Mouse (Mus musculus) adrenal gland (tissue): ENCODE data around the gene Wnt8b.
"Not testable (repeated sequence)": the region's sequence is repeated elsewhere in the genome, so short reads cannot be mapped to it uniquely, and the experiment has no call there.

ENCODE experiments used
- intact Hi-C: fragments of 180-260 bp; cut with DNase I; formaldehyde crosslinking; loops from one replicate; pipeline ENCODE4 v1.15.1; 2025
- long read RNA-seq, 2 experiments: library from polyadenylated mRNA; unstranded; transcript quantifications; one replicate each; pipeline ENCODE4 v2.0.0; 2020; ENCODE audit warnings: borderline replicate concordance in 1 of 2; ENCODE audit not compliant: insufficient replicate concordance in 1 of 2

Wnt8b gene
- long read RNA-seq, experiment 1, result 0 reads
- long read RNA-seq, experiment 2, result 0 reads

- intact Hi-C loops, result no loop called here
Observed at GRCm38 (mm10) chr19:44493128-44493527, at the start of gene Wnt8b. TSS of gene Wnt8b (plus strand) at chr19:44493472.

GRCm38 (mm10) chr19:44445755-44446154, 47.5 kb upstream of the Wnt8b start:
- intact Hi-C loops, result no loop called here

- intact Hi-C loops, result no loop called here
Observed at GRCm38 (mm10) chr19:44447927-44448326, 45.3 kb upstream of the Wnt8b start.

- intact Hi-C loops, result no loop called here
Observed at GRCm38 (mm10) chr19:44454862-44455261, 38.4 kb upstream of the Wnt8b start.

- intact Hi-C loops, result no loop called here
Observed at GRCm38 (mm10) chr19:44455356-44455755, 37.9 kb upstream of the Wnt8b start.

- intact Hi-C loops, result no loop called here
Observed at GRCm38 (mm10) chr19:44457359-44458055, 35.8 kb upstream of the Wnt8b start.

- intact Hi-C loops, result no loop called here
Observed at GRCm38 (mm10) chr19:44458696-44459095, 34.6 kb upstream of the Wnt8b start.

GRCm38 (mm10) chr19:44460441-44460840, 32.8 kb upstream of the Wnt8b start:
- intact Hi-C loops, result no loop called here

- intact Hi-C loops, result no loop called here
Observed at GRCm38 (mm10) chr19:44461500-44461899, 31.8 kb upstream of the Wnt8b start.

- intact Hi-C loops, result no loop called here
Observed at GRCm38 (mm10) chr19:44462141-44462540, 31.1 kb upstream of the Wnt8b start.

GRCm38 (mm10) chr19:44465960-44466525, 27.2 kb upstream of the Wnt8b start:
- intact Hi-C loops, result not testable (repeated sequence)

GRCm38 (mm10) chr19:44474158-44474557, 19.1 kb upstream of the Wnt8b start:
- intact Hi-C loops, result loop anchor here (5.0 kb wide), 1 partner anchor 102 kb away; no protein-coding TSS in a partner anchor

- intact Hi-C loops, result loop anchor here (5.0 kb wide), 1 partner anchor 57 kb away; no protein-coding TSS in a partner anchor
Observed at GRCm38 (mm10) chr19:44475268-44475667, 18.0 kb upstream of the Wnt8b start.

GRCm38 (mm10) chr19:44476541-44476940, 16.7 kb upstream of the Wnt8b start:
- intact Hi-C loops, result loop anchor here (5.0 kb wide), 1 partner anchor 56 kb away; no protein-coding TSS in a partner anchor

GRCm38 (mm10) chr19:44487266-44487665, 6.0 kb upstream of the Wnt8b start:
- intact Hi-C loops, result no loop called here

GRCm38 (mm10) chr19:44496511-44496910, 3.2 kb downstream of the Wnt8b start:
- intact Hi-C loops, result no loop called here

GRCm38 (mm10) chr19:44496941-44497340, 3.7 kb downstream of the Wnt8b start:
- intact Hi-C loops, result no loop called here

- intact Hi-C loops, result no loop called here
Observed at GRCm38 (mm10) chr19:44498936-44499335, 5.7 kb downstream of the Wnt8b start.

GRCm38 (mm10) chr19:44500240-44500639, 7.0 kb downstream of the Wnt8b start:
- intact Hi-C loops, result loop anchor here (5.0 kb wide), 1 partner anchor 302 kb away; no protein-coding TSS in a partner anchor

- intact Hi-C loops, result loop anchor here (5.0 kb wide), 1 partner anchor 300 kb away; no protein-coding TSS in a partner anchor
Observed at GRCm38 (mm10) chr19:44501925-44502324, 8.7 kb downstream of the Wnt8b start.

GRCm38 (mm10) chr19:44502741-44503140, 9.5 kb downstream of the Wnt8b start:
- intact Hi-C loops, result loop anchor here (5.0 kb wide), 1 partner anchor 300 kb away; no protein-coding TSS in a partner anchor

- intact Hi-C loops, result no loop called here
Observed at GRCm38 (mm10) chr19:44510534-44511175, 17.4 kb downstream of the Wnt8b start.
